Mouse (Mus musculus): ENCODE measurements around the gene Acot12. TPM values are rescaled to one million over a fixed set of nuclear protein-coding genes. Genes with fewer than 3 reads are reported as not detected.
A peak's percentile ranks its signal among the peaks of the same experiment; 100 is the strongest.

The Acot12 gene
- polyA plus RNA-seq, 1 experiment: 47.7 TPM

- H3K27ac ChIP-seq (ENCODE audit: insufficient read depth, low read depth, low read length): no peak overlapping the region
- H3K36me3 ChIP-seq (ENCODE audit: control insufficient read depth, insufficient read depth, low read length): no peaks in the 10 kb centered on the region
- no peaks in the 10 kb centered on the region for H3K27me3 ChIP-seq (replicated peaks; ENCODE audit: control insufficient read depth, insufficient read depth, low read length)
- TF ChIP-seq POLR2A (IDR thresholded peaks at IDR 0.05; ENCODE audit: low read depth, low read length) (no peak), CTCF (conservative IDR thresholded peaks at IDR 0.05; ENCODE audit: insufficient read depth, insufficient read length, low read depth, low read length) (peak; percentile 77)
- H3K4me3 ChIP-seq (ENCODE audit: insufficient read depth, low read depth, low read length): no peak overlapping the region
- no peaks in the 10 kb centered on the region for H3K4me1 ChIP-seq (ENCODE audit: control insufficient read depth, insufficient read depth, low read length)
- peak; percentile 35 for DNase-seq
- 69% methylated on average over 8 of the region's 8 CpGs for WGBS
Measured at GRCm38 (mm10) chr13:91723108-91723735, 18.1 kb upstream of the Acot12 start.

DNA sequence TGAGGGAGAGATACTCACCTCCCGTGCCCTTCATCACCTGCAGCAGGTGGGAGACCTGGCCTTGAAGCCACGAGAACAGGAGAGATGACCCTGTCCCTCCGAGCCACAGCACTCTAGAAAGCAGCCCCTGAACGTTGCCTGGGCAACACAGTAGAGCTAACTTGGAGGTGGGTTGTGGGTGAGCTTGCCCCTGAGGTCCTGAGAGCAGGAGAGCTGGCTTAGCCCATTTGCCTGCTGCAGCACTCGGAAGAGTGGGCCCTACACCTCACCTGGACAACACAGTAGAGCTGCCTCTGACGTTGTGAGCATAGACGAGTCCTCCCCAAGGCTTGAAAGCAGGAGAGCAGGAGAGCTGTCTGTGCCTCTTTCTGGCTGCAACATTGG, 17.6 kb upstream of the Acot12 start:
- H3K36me3 ChIP-seq (ENCODE audit: control insufficient read depth, insufficient read depth, low read length): no peaks in the 10 kb centered on the region
- no peak overlapping the region for H3K4me3 ChIP-seq (ENCODE audit: insufficient read depth, low read depth, low read length)
- H3K27me3 ChIP-seq (replicated peaks; ENCODE audit: control insufficient read depth, insufficient read depth, low read length): no peaks in the 10 kb centered on the region
- no peak for DNase-seq
- TF ChIP-seq CTCF (conservative IDR thresholded peaks at IDR 0.05; ENCODE audit: insufficient read depth, insufficient read length, low read depth, low read length) (no peak), POLR2A (IDR thresholded peaks at IDR 0.05; ENCODE audit: low read depth, low read length) (no peak)
- H3K4me1 ChIP-seq (ENCODE audit: control insufficient read depth, insufficient read depth, low read length): no peaks in the 10 kb centered on the region
- no peak overlapping the region for H3K27ac ChIP-seq (ENCODE audit: insufficient read depth, low read depth, low read length)
- WGBS: 85% methylated on average over 7 of the region's 7 CpGs

DNA sequence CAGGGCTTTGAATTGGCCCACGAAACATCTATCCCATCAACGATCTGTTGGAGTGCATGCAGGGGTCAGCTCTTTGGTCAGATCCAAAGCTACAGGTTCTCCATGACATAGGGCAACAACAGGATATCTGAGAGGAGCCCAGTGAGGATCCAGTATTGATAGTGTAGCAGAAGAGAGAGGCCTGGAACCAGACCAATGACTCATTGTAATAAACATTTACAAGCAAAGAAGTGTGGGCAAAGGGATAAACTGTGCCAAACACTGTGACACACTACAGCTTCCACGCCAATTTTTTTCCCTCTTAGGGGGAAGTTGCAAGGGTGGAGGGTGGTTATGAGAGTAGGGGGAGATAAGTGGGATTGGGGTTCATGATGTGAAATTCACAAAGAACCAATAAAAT, 17.1 kb upstream of the Acot12 start:
- no peaks in the 10 kb centered on the region for H3K27me3 ChIP-seq (replicated peaks; ENCODE audit: control insufficient read depth, insufficient read depth, low read length)
- no peaks in the 10 kb centered on the region for H3K4me1 ChIP-seq (ENCODE audit: control insufficient read depth, insufficient read depth, low read length)
- WGBS: 88% methylated on average over 3 of the region's 3 CpGs
- no peak for DNase-seq
- H3K27ac ChIP-seq (ENCODE audit: insufficient read depth, low read depth, low read length): no peak overlapping the region
- H3K36me3 ChIP-seq (ENCODE audit: control insufficient read depth, insufficient read depth, low read length): no peaks in the 10 kb centered on the region
- TF ChIP-seq POLR2A (IDR thresholded peaks at IDR 0.05; ENCODE audit: low read depth, low read length) (no peak), CTCF (conservative IDR thresholded peaks at IDR 0.05; ENCODE audit: insufficient read depth, insufficient read length, low read depth, low read length) (no peak)
- H3K4me3 ChIP-seq (ENCODE audit: insufficient read depth, low read depth, low read length): no peak overlapping the region

DNA sequence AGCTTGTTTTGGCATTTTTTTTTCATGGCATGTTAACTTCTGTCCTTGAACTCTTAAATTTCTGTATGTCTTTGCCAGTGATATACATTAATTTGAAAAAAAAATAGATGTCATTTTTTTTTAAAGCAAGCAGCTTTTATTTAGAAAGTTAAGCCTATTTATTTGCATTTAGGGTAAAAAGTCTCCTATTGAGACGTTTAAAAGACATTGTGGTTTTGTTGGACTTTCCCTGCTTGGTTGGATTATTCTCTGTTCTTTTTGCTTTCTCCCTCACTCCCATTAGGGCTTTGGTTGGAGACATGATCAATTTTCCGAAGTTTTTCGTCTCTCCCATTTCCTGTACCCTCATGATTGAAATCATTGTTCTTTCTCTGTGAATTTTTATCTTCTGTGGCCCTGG, 16.2 kb upstream of the Acot12 start:
- Histone ChIP-seq H3K4me3 (ENCODE audit: insufficient read depth, low read depth, low read length) (no peak overlapping the region), H3K27me3 (replicated peaks; ENCODE audit: control insufficient read depth, insufficient read depth, low read length) (no peaks in the 10 kb centered on the region), H3K4me1 (ENCODE audit: control insufficient read depth, insufficient read depth, low read length) (no peaks in the 10 kb centered on the region), H3K27ac (ENCODE audit: insufficient read depth, low read depth, low read length) (no peak overlapping the region), H3K36me3 (ENCODE audit: control insufficient read depth, insufficient read depth, low read length) (no peaks in the 10 kb centered on the region)
- no peak for DNase-seq
- no peak for TF ChIP-seq POLR2A (IDR thresholded peaks at IDR 0.05; ENCODE audit: low read depth, low read length)
- WGBS: 72% methylated on average over 3 of the region's 3 CpGs

- H3K27me3 ChIP-seq (replicated peaks; ENCODE audit: control insufficient read depth, insufficient read depth, low read length): no peaks in the 10 kb centered on the region
- H3K4me1 ChIP-seq (ENCODE audit: control insufficient read depth, insufficient read depth, low read length): no peaks in the 10 kb centered on the region
- no peaks in the 10 kb centered on the region for H3K36me3 ChIP-seq (ENCODE audit: control insufficient read depth, insufficient read depth, low read length)
- DNase-seq: no peak
- H3K4me3 ChIP-seq (ENCODE audit: insufficient read depth, low read depth, low read length): no peak overlapping the region
- H3K27ac ChIP-seq (ENCODE audit: insufficient read depth, low read depth, low read length): no peak overlapping the region
- no peak for TF ChIP-seq POLR2A (IDR thresholded peaks at IDR 0.05; ENCODE audit: low read depth, low read length)
- no peak for TF ChIP-seq CTCF (conservative IDR thresholded peaks at IDR 0.05; ENCODE audit: insufficient read depth, insufficient read length, low read depth, low read length)
Measured at GRCm38 (mm10) chr13:91727899-91728298, 13.4 kb upstream of the Acot12 start.

DNA sequence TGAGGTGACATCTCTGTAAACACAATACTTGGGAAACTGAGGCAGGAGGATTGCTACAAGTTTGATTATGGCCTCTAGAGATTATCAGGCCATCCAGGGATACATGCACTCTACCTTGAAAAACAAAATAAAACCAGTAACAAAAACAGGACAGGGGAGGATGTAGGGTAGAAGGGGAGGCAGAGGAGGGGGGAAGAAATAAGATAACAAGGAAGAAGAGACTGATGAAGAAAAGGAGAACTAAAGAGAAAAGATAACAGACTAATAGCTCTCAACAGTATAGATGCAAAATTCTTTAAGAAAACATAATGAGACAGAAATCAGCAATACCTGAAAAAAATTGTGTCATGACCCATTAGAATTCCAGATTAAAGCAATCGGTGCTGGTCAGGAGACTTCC, 4.1 kb upstream of the Acot12 start:
- Histone ChIP-seq H3K27ac (ENCODE audit: insufficient read depth, low read depth, low read length) (no peak overlapping the region), H3K36me3 (ENCODE audit: control insufficient read depth, insufficient read depth, low read length) (no peaks in the 10 kb centered on the region), H3K4me3 (ENCODE audit: insufficient read depth, low read depth, low read length) (no peak overlapping the region), H3K4me1 (ENCODE audit: control insufficient read depth, insufficient read depth, low read length) (0 out of 2 replicates have a peak, but pooled peaks cover 5% of the 10 kb centered on the region), H3K27me3 (replicated peaks; ENCODE audit: control insufficient read depth, insufficient read depth, low read length) (no peaks in the 10 kb centered on the region)
- DNase-seq: no peak
- 92% methylated on average over 1 of the region's 1 CpGs for WGBS
- no peak for TF ChIP-seq CTCF (conservative IDR thresholded peaks at IDR 0.05; ENCODE audit: insufficient read depth, insufficient read length, low read depth, low read length)
- no peak for TF ChIP-seq POLR2A (IDR thresholded peaks at IDR 0.05; ENCODE audit: low read depth, low read length)

GRCm38 (mm10) chr13:91740851-91741250, 461 bp upstream of the Acot12 start:
- H3K27me3 ChIP-seq (replicated peaks; ENCODE audit: control insufficient read depth, insufficient read depth, low read length): no peaks in the 10 kb centered on the region
- peaks cover 5% of the 10 kb centered on the region; the same call in 1 of the 2 replicates for H3K4me1 ChIP-seq (ENCODE audit: control insufficient read depth, insufficient read depth, low read length)
- DNase-seq: peak; percentile 71
- TF ChIP-seq POLR2A (IDR thresholded peaks at IDR 0.05; ENCODE audit: low read depth, low read length) (no peak), CTCF (conservative IDR thresholded peaks at IDR 0.05; ENCODE audit: insufficient read depth, insufficient read length, low read depth, low read length) (no peak)
- WGBS: 43% methylated on average over 6 of the region's 6 CpGs
- no peaks in the 10 kb centered on the region for H3K36me3 ChIP-seq (ENCODE audit: control insufficient read depth, insufficient read depth, low read length)
- peak overlapping the region; percentile 83 for H3K4me3 ChIP-seq (ENCODE audit: insufficient read depth, low read depth, low read length)
- H3K27ac ChIP-seq (ENCODE audit: insufficient read depth, low read depth, low read length): peak overlapping the region; percentile 91
